Mouse (Mus musculus): Measurements from ENCODE around the gene Esr1. TPM values are rescaled to one million over a fixed set of nuclear protein-coding genes. Genes with fewer than 3 reads are reported as not detected.

Esr1 gene
- polyA plus RNA-seq, 1 experiment from 2014 or later: 0.46 TPM

- 73% methylated on average over 7 of the region's 7 CpGs for WGBS
These were observed 288.9 kb downstream of the Esr1 start for GRCm38 (mm10) chr10:4900324-4900723.

GRCm38 (mm10) chr10:4909271-4909670 is 297.9 kb downstream of the Esr1 start:
- WGBS: 94% methylated on average over 2 of the region's 2 CpGs
- Histone ChIP-seq H3K4me1 (no peaks in the 10 kb centered on the region), H3K9ac (no peak overlapping the region), H3K27me3 (replicated peaks) (no peaks in the 10 kb centered on the region), H3K9me3 (no peaks in the 10 kb centered on the region), H3K4me3 (no peak overlapping the region), H3K4me2 (no peak overlapping the region), H3K27ac (no peak overlapping the region), H3K36me3 (replicated peaks) (no peaks in the 10 kb centered on the region)
- no peak for ATAC-seq (replicated peaks)

More at GRCm38 (mm10) chr10:4900324-4900723, 288.9 kb downstream of the Esr1 start:
- H3K27me3 ChIP-seq (replicated peaks): no peaks in the 10 kb centered on the region
- no peak overlapping the region for H3K4me3 ChIP-seq
- H3K9me3 ChIP-seq: no peaks in the 10 kb centered on the region
- no peak overlapping the region for H3K27ac ChIP-seq
- H3K4me2 ChIP-seq: no peak overlapping the region
- H3K4me1 ChIP-seq: no peaks in the 10 kb centered on the region
- ATAC-seq (replicated peaks): no peak
- H3K36me3 ChIP-seq (replicated peaks): no peaks in the 10 kb centered on the region
- no peak overlapping the region for H3K9ac ChIP-seq

GRCm38 (mm10) chr10:4910451-4910850 is 299.1 kb downstream of the Esr1 start:
- Histone ChIP-seq H3K27me3 (replicated peaks) (no peaks in the 10 kb centered on the region), H3K27ac (no peak overlapping the region), H3K4me3 (no peak overlapping the region), H3K9ac (no peak overlapping the region), H3K4me1 (no peaks in the 10 kb centered on the region), H3K36me3 (replicated peaks) (no peaks in the 10 kb centered on the region), H3K4me2 (no peak overlapping the region), H3K9me3 (no peaks in the 10 kb centered on the region)
- no peak for ATAC-seq (replicated peaks)
- WGBS: 85% methylated on average over 4 of the region's 4 CpGs

- no peak overlapping the region for H3K9ac ChIP-seq
- ATAC-seq (replicated peaks): no peak
- WGBS: 93% methylated on average over 4 of the region's 4 CpGs
- no peaks in the 10 kb centered on the region for H3K27me3 ChIP-seq (replicated peaks)
- no peak overlapping the region for H3K27ac ChIP-seq
- H3K4me2 ChIP-seq: no peak overlapping the region
- H3K36me3 ChIP-seq (replicated peaks): no peaks in the 10 kb centered on the region
- no peaks in the 10 kb centered on the region for H3K4me1 ChIP-seq
- no peaks in the 10 kb centered on the region for H3K9me3 ChIP-seq
- H3K4me3 ChIP-seq: no peak overlapping the region
These were observed 307.7 kb downstream of the Esr1 start for GRCm38 (mm10) chr10:4919046-4919445.

- H3K4me2 ChIP-seq: no peak overlapping the region
- no peaks in the 10 kb centered on the region for H3K27me3 ChIP-seq (replicated peaks)
- H3K36me3 ChIP-seq (replicated peaks): no peaks in the 10 kb centered on the region
- H3K9me3 ChIP-seq: no peaks in the 10 kb centered on the region
- H3K4me1 ChIP-seq: no peaks in the 10 kb centered on the region
- H3K27ac ChIP-seq: no peak overlapping the region
- no peak overlapping the region for H3K4me3 ChIP-seq
- no peak overlapping the region for H3K9ac ChIP-seq
- no peak for ATAC-seq (replicated peaks)
- 80% methylated on average over 2 of the region's 2 CpGs for WGBS
These were observed 312.2 kb downstream of the Esr1 start for GRCm38 (mm10) chr10:4923616-4924015.

GRCm38 (mm10) chr10:4924391-4924790 is 313.0 kb downstream of the Esr1 start:
- no peaks in the 10 kb centered on the region for H3K9me3 ChIP-seq
- H3K27ac ChIP-seq: no peak overlapping the region
- no peaks in the 10 kb centered on the region for H3K36me3 ChIP-seq (replicated peaks)
- H3K4me2 ChIP-seq: no peak overlapping the region
- H3K4me1 ChIP-seq: no peaks in the 10 kb centered on the region
- no peaks in the 10 kb centered on the region for H3K27me3 ChIP-seq (replicated peaks)
- H3K9ac ChIP-seq: no peak overlapping the region
- no peak overlapping the region for H3K4me3 ChIP-seq
- 69% methylated on average over 2 of the region's 2 CpGs for WGBS
- no peak; the same call in 1 of the 2 replicates for ATAC-seq (replicated peaks)

GRCm38 (mm10) chr10:4943148-4943547 is 331.8 kb downstream of the Esr1 start:
- no peak for ATAC-seq (replicated peaks)
- Histone ChIP-seq H3K9me3 (no peaks in the 10 kb centered on the region), H3K9ac (no peak overlapping the region), H3K36me3 (replicated peaks) (no peaks in the 10 kb centered on the region), H3K27ac (no peak overlapping the region), H3K4me1 (no peaks in the 10 kb centered on the region), H3K4me3 (no peak overlapping the region), H3K27me3 (replicated peaks) (no peaks in the 10 kb centered on the region), H3K4me2 (no peak overlapping the region)
- 78% methylated on average over 5 of the region's 5 CpGs for WGBS

- 82% methylated on average over 2 of the region's 2 CpGs for WGBS
- no peak for ATAC-seq (replicated peaks)
These were observed 333.3 kb downstream of the Esr1 start for GRCm38 (mm10) chr10:4944725-4945124.

GRCm38 (mm10) chr10:4965768-4966167 is 354.4 kb downstream of the Esr1 start:
- H3K4me1 ChIP-seq: no peaks in the 10 kb centered on the region
- H3K4me2 ChIP-seq: no peak overlapping the region
- no peaks in the 10 kb centered on the region for H3K9me3 ChIP-seq
- WGBS: 42% methylated on average over 1 of the region's 1 CpGs
- no peaks in the 10 kb centered on the region for H3K36me3 ChIP-seq (replicated peaks)
- no peak overlapping the region for H3K9ac ChIP-seq
- no peaks in the 10 kb centered on the region for H3K27me3 ChIP-seq (replicated peaks)
- ATAC-seq (replicated peaks): no peak
- no peak overlapping the region for H3K4me3 ChIP-seq
- H3K27ac ChIP-seq: no peak overlapping the region

More at GRCm38 (mm10) chr10:4944725-4945124, 333.3 kb downstream of the Esr1 start:
- H3K36me3 ChIP-seq (replicated peaks): no peaks in the 10 kb centered on the region
- no peaks in the 10 kb centered on the region for H3K4me1 ChIP-seq
- no peaks in the 10 kb centered on the region for H3K9me3 ChIP-seq
- no peaks in the 10 kb centered on the region for H3K27me3 ChIP-seq (replicated peaks)
- no peak overlapping the region for H3K4me2 ChIP-seq
- no peak overlapping the region for H3K9ac ChIP-seq
- no peak overlapping the region for H3K4me3 ChIP-seq
- no peak overlapping the region for H3K27ac ChIP-seq

- Histone ChIP-seq H3K4me1 (no peaks in the 10 kb centered on the region), H3K4me3 (no peak overlapping the region), H3K27me3 (replicated peaks) (no peaks in the 10 kb centered on the region), H3K9ac (no peak overlapping the region), H3K27ac (no peak overlapping the region), H3K4me2 (no peak overlapping the region), H3K9me3 (no peaks in the 10 kb centered on the region), H3K36me3 (replicated peaks) (no peaks in the 10 kb centered on the region)
- WGBS: 78% methylated on average over 7 of the region's 7 CpGs
- ATAC-seq (replicated peaks): no peak
These were observed 359.8 kb downstream of the Esr1 start for GRCm38 (mm10) chr10:4971156-4971555.

GRCm38 (mm10) chr10:4971586-4971985 is 360.2 kb downstream of the Esr1 start:
- Histone ChIP-seq H3K36me3 (replicated peaks) (no peaks in the 10 kb centered on the region), H3K9ac (no peak overlapping the region), H3K27ac (no peak overlapping the region), H3K4me3 (no peak overlapping the region), H3K4me1 (no peaks in the 10 kb centered on the region), H3K4me2 (no peak overlapping the region), H3K27me3 (replicated peaks) (no peaks in the 10 kb centered on the region), H3K9me3 (no peaks in the 10 kb centered on the region)
- ATAC-seq (replicated peaks): no peak

GRCm38 (mm10) chr10:4972026-4972425 is 360.6 kb downstream of the Esr1 start:
- Histone ChIP-seq H3K4me2 (no peak overlapping the region), H3K4me1 (no peaks in the 10 kb centered on the region), H3K9me3 (no peaks in the 10 kb centered on the region), H3K27me3 (replicated peaks) (no peaks in the 10 kb centered on the region), H3K9ac (no peak overlapping the region), H3K36me3 (replicated peaks) (no peaks in the 10 kb centered on the region), H3K27ac (no peak overlapping the region), H3K4me3 (no peak overlapping the region)
- 72% methylated on average over 2 of the region's 2 CpGs for WGBS
- no peak for ATAC-seq (replicated peaks)

- H3K9ac ChIP-seq: no peak overlapping the region
- H3K4me1 ChIP-seq: no peaks in the 10 kb centered on the region
- H3K4me3 ChIP-seq: no peak overlapping the region
- 92% methylated on average over 4 of the region's 4 CpGs for WGBS
- H3K27ac ChIP-seq: no peak overlapping the region
- no peaks in the 10 kb centered on the region for H3K36me3 ChIP-seq (replicated peaks)
- no peaks in the 10 kb centered on the region for H3K9me3 ChIP-seq
- H3K27me3 ChIP-seq (replicated peaks): no peaks in the 10 kb centered on the region
- H3K4me2 ChIP-seq: no peak overlapping the region
- ATAC-seq (replicated peaks): no peak
These were observed 362.9 kb downstream of the Esr1 start for GRCm38 (mm10) chr10:4974246-4974645.

Data from midbrain, embryonic 15.5 days (tissue).